Mouse (Mus musculus) heart, adult 10 weeks (tissue): ENCODE results near the gene Polr2c. TPM values are rescaled to one million over a fixed set of nuclear protein-coding genes. Genes with fewer than 3 reads are reported as not detected.

Experiments used
- polyA plus RNA-seq: library from polyadenylated mRNA; stranded (reverse); fragments of 350-450 nt; fragmentation: Illumina TruSeq; extraction: RNeasy Lipid Tissue Mini Kit (QIAGEN cat#74804); gene quantifications from one replicate; pipeline ENCODE4 v1.2.3, GENCODE M21; 2014; ENCODE audit warnings: low read depth, low replicate concordance

The Polr2c gene
- polyA plus RNA-seq = 82.7 TPM

GRCm38 (mm10) chr8:94857346-94858173, at the start of gene Polr2c:
Gene Polr2c, plus strand, starts transcription at chr8:94857450.

GRCm38 (mm10) chr8:94810153-94810552, 47.1 kb upstream of the Polr2c start, which contains the start of gene Ccl17:
Gene Ccl17, plus strand, starts transcription at chr8:94810453.

GRCm38 (mm10) chr8:94837662-94838574, 19.3 kb upstream of the Polr2c start, which contains the start of the genes Coq9 and Ciapin1:
Gene Coq9, plus strand, starts transcription at chr8:94838321.
Gene Ciapin1, minus strand, starts transcription at chr8:94838358.

GRCm38 (mm10) chr8:94876197-94876730, 19.0 kb downstream of the Polr2c start, which contains the start of gene Dok4:
Gene Dok4, minus strand, starts transcription at chr8:94876330.

GRCm38 (mm10) chr8:94917851-94918495, 60.7 kb downstream of the Polr2c start, which contains the start of gene Ccdc102a:
Gene Ccdc102a, minus strand, starts transcription at chr8:94918098.

Other genes with a start within 250 kb of the Polr2c start
- 93.4 TPM for gene Arl2bp, start 190.8 kb upstream of the Polr2c start, polyA plus RNA-seq
- 1.2 TPM for gene Pllp, start 161.2 kb upstream of the Polr2c start, polyA plus RNA-seq
- 0.21 TPM for gene Ccl22, start 111.9 kb upstream of the Polr2c start, polyA plus RNA-seq
- gene Cx3cl1, start 85.4 kb upstream of the Polr2c start, polyA plus RNA-seq = 7.1 TPM
- gene Ccl17, start 47.0 kb upstream of the Polr2c start, polyA plus RNA-seq = not detected
- 569 TPM for gene Coq9, start 19.1 kb upstream of the Polr2c start, polyA plus RNA-seq
- gene Ciapin1, start 19.1 kb upstream of the Polr2c start, polyA plus RNA-seq = 68.4 TPM
- gene Dok4, start 18.9 kb downstream of the Polr2c start, polyA plus RNA-seq = 17.0 TPM
- 5.2 TPM for gene Ccdc102a, start 60.6 kb downstream of the Polr2c start, polyA plus RNA-seq
- 0.16 TPM for gene Adgrg5, start 66.2 kb downstream of the Polr2c start, polyA plus RNA-seq
- 34.5 TPM for gene Adgrg1, start 117.3 kb downstream of the Polr2c start, polyA plus RNA-seq
- 2.5 TPM for gene Adgrg3, start 160.2 kb downstream of the Polr2c start, polyA plus RNA-seq
- gene Drc7, start 197.7 kb downstream of the Polr2c start, polyA plus RNA-seq = not detected
- gene Katnb1, start 223.7 kb downstream of the Polr2c start, polyA plus RNA-seq = 5.9 TPM